In the genomic region with DNA sequence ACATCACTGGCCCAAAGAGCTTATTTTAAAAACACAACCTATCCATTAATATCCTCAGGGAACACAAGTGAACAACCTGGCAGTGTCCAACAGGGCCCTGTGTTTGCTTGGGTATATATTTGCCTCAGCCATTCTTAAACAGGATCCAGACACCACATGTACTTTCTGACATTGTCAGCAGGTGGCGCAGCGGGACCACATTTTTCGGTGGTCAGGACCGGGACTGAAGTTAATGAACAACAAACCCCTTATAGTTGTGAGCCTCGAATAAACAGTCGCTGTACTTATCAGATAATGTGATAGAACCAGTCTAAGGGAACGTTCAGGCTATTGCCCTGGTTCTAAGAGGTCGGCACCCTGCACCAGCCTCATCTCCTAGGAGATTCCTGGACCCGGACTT, we compare ENCODE assay signal across 7 mouse cellular contexts. TPM values are rescaled to one million over a fixed set of nuclear protein-coding genes. Genes with fewer than 3 reads are reported as not detected.
DNase-seq lines count a peak whose midpoint lies in the region; ATAC-seq lines count a peak whose summit lies in the region.

No protein-coding gene starts in this region.

- no peaks in the 10 kb centered on the region for H3K36me3 ChIP-seq in limb, embryonic 11.5 days (ENCODE audit: control insufficient read depth, insufficient read depth, low read length)
- no peaks in the 10 kb centered on the region for H3K36me3 ChIP-seq in midbrain, embryonic 14.5 days (ENCODE audit: control insufficient read depth, insufficient read depth, low read length)

- no peak overlapping the region for H3K9ac ChIP-seq in limb, embryonic 11.5 days (ENCODE audit: low read length)
- H3K9ac ChIP-seq in midbrain, embryonic 14.5 days (replicated peaks; ENCODE audit: low read length) = no peak overlapping the region

- no peaks in the 10 kb centered on the region for H3K27me3 ChIP-seq in limb, embryonic 11.5 days (ENCODE audit: control insufficient read depth, insufficient read depth, low read length)
- no peaks in the 10 kb centered on the region for H3K27me3 ChIP-seq in midbrain, embryonic 14.5 days (ENCODE audit: control insufficient read depth, insufficient read depth, low read length)

- H3K4me1 ChIP-seq in limb, embryonic 11.5 days (ENCODE audit: control insufficient read depth, insufficient read depth, low read length) = no peaks in the 10 kb centered on the region
- no peaks in the 10 kb centered on the region for H3K4me1 ChIP-seq in midbrain, embryonic 14.5 days (ENCODE audit: control insufficient read depth, insufficient read depth, low read length)

- no peak overlapping the region for H3K27ac ChIP-seq in limb, embryonic 11.5 days (replicated peaks; ENCODE audit: low read depth, low read length)
- H3K27ac ChIP-seq in midbrain, embryonic 14.5 days (replicated peaks; ENCODE audit: low read depth, low read length) = no peak overlapping the region

- H3K9me3 ChIP-seq in limb, embryonic 11.5 days (ENCODE audit: control insufficient read depth, low read length) = no peaks in the 10 kb centered on the region
- no peaks in the 10 kb centered on the region for H3K9me3 ChIP-seq in midbrain, embryonic 14.5 days (ENCODE audit: control insufficient read depth, low read length)

- no peak for ATAC-seq in limb, embryonic 11.5 days (ENCODE audit: insufficient number of reproducible peaks, low FRiP score, low TSS enrichment, low read depth)
- no peak for ATAC-seq in midbrain, embryonic 14.5 days (ENCODE audit: low FRiP score, low TSS enrichment)

- peak; percentile 68 for DNase-seq in adrenal gland, adult 2 months
- DNase-seq in embryo, embryonic 10.5 days (ENCODE audit: low spot score) = peak; percentile 92
- peak; percentile 68 to 74 for DNase-seq in gastrocnemius, postnatal 4 days (ENCODE audit: low spot score in 2 of 2)
- peak; percentile 76 for DNase-seq in kidney, adult 11 months
- peak; percentile 97 for DNase-seq in limb, embryonic 11.5 days (ENCODE audit: low spot score)
- peak; percentile 88 for DNase-seq in midbrain, embryonic 14.5 days
- DNase-seq in spleen, adult 18-20 months = peak; percentile 15 to 66

- no peak overlapping the region for H3K4me2 ChIP-seq in limb, embryonic 11.5 days (ENCODE audit: low read depth, severe bottlenecking)
- 0 out of 2 replicates have a peak overlapping the region, but pooled peaks have one; percentile 12 for H3K4me2 ChIP-seq in midbrain, embryonic 14.5 days (ENCODE audit: low read length)

- 11% methylated on average over 9 of the region's 9 CpGs for WGBS in limb, embryonic 11.5 days
- 11% methylated on average over 9 of the region's 9 CpGs for WGBS in midbrain, embryonic 14.5 days

- H3K4me3 ChIP-seq in limb, embryonic 11.5 days (ENCODE audit: low read depth, low read length) = no peak overlapping the region
- no peak overlapping the region for H3K4me3 ChIP-seq in midbrain, embryonic 14.5 days (replicated peaks; ENCODE audit: low read depth, low read length)

RNA-seq across cellular contexts. Expression of gene Bcas1, which starts 23.3 kb away (rescaled TPM):
- under 1 TPM; 0.35 to 0.66 TPM for total RNA-seq in adrenal gland, adult 2 months (2021)
- not detected in 2 replicates for polyA plus RNA-seq in adrenal gland, adult 2 months (2012; rRNA removed)
- 1 to 10 TPM; 4.9 to 5.1 TPM for total RNA-seq in gastrocnemius, postnatal 4 days (2021)
- polyA plus RNA-seq in limb, embryonic 11.5 days (2014; fragmentation: Nextera tagmentation; extraction: Ambion mirVana) = 0.25 and 0.45 TPM in 2 replicates
- polyA plus RNA-seq in midbrain, embryonic 14.5 days (2014; fragmentation: Nextera tagmentation; extraction: Ambion mirVana) = 7.2 and 13.0 TPM in 2 replicates

RNA-seq across cellular contexts. Expression of gene Pfdn4, which starts 45.3 kb away (rescaled TPM):
- 10 to 100 TPM; 10.1 to 21.0 TPM for total RNA-seq in adrenal gland, adult 2 months (2021)
- polyA plus RNA-seq in adrenal gland, adult 2 months (2012; rRNA removed) = 3.8 and 4.1 TPM in 2 replicates
- total RNA-seq in gastrocnemius, postnatal 4 days (2021) = 10 to 100 TPM; 22.7 to 32.4 TPM
- polyA plus RNA-seq in limb, embryonic 11.5 days (2014; fragmentation: Nextera tagmentation; extraction: Ambion mirVana) = 102 and 107 TPM in 2 replicates
- 142 and 163 TPM in 2 replicates for polyA plus RNA-seq in midbrain, embryonic 14.5 days (2014; fragmentation: Nextera tagmentation; extraction: Ambion mirVana)

RNA-seq across cellular contexts. Expression of gene Cyp24a1, which starts 46.0 kb away (rescaled TPM):
- not detected for total RNA-seq in adrenal gland, adult 2 months (2021)
- 0.04 and 0.06 TPM in 2 replicates for polyA plus RNA-seq in adrenal gland, adult 2 months (2012; rRNA removed)
- not detected for total RNA-seq in gastrocnemius, postnatal 4 days (2021)
- not detected in 2 replicates for polyA plus RNA-seq in limb, embryonic 11.5 days (2014; fragmentation: Nextera tagmentation; extraction: Ambion mirVana)
- 0.09 and 0.22 TPM in 2 replicates for polyA plus RNA-seq in midbrain, embryonic 14.5 days (2014; fragmentation: Nextera tagmentation; extraction: Ambion mirVana)

Comparison
In these comparisons a context has a peak if more than half of its experiments do, and no peak if none do; other contexts are left out.
1. DNase-seq: peak in every context shown above with its lines; median percentile 97 in limb, embryonic 11.5 days; 92 in embryo, embryonic 10.5 days; 88 in midbrain, embryonic 14.5 days; 76 in kidney, adult 11 months; 71 in gastrocnemius, postnatal 4 days; 68 in adrenal gland, adult 2 months; 40 in spleen, adult 18-20 months.
2. RNA of gene Pfdn4, which starts 45.3 kb away (polyA plus RNA-seq): 142 to 163 TPM in midbrain, embryonic 14.5 days and 102 to 107 TPM in limb, embryonic 11.5 days; 3.8 to 4.1 TPM in adrenal gland, adult 2 months; every median in the first group is over 10 times any median in the second.